Mouse (Mus musculus): ENCODE results near the gene Slc39a1. TPM values are rescaled to one million over a fixed set of nuclear protein-coding genes. Genes with fewer than 3 reads are reported as not detected.

The Slc39a1 gene
- polyA plus RNA-seq (2012; rRNA removed) = 111 and 113 TPM in 2 replicates

DNA sequence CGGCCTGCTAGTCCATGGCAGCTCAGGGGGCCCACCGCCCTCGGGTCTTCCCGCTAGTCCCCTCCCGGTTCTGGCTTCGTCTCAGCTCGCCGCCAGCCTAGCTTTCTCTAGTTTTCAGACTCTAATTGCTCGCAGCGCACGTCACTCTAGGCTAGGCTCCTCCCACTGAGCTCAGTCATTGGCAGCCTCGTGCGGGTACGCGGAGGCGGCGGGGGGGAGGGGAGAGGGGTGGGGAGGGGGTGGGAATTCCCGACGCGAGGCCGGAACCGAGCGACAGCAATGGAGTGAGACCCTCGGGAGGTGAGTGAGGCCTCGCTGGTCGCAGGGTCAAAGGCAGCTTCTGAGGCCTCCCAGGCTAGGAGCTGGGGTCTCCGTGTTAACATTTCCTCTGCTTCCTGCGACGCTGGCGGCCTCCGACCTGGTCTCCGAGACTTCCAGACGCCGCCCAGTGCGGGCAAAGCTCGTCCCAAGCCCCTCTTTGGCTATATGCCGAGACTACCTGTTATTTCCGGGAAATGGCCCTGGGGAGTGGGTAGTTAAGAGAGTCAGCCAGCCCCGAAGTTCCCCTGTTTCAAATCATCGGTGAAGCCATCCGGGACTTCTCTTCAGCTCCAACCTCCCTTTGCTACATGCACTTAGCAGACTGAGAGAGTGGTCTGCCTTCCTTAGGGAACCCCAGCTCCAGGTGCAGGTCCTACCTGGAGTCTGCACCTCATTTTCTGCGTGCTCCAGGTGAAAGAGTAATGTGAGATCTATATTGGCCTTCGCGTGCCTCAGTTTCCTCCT is at the start of gene Slc39a1:
TSS of gene Slc39a1 (plus strand) at position 213 of the 786 bp plus-strand sequence.

DNA sequence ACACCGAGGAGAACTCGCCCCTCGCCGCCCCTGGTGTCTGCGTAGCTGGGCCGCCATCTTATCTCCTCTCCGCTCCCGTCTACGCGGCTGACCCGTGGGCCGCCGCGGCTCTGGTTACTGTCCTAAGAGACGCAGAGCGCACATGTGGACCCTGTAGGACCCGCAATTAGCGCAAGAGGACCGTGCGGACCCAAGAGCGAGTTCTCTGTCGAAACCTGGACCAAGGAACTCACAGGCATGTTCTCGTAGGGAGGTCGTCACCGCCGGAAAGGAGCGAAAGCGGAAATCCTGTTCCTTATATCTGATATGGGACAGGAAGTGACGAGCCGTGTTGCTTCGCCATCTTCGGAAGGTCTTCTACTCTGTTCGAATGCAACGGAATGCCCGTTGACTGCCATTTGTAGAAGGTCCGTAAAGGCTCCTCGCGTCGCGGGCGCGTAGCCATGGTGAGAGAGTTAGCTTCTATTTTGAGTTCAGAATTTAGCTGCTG is 34.5 kb upstream of the Slc39a1 start, which contains the start of the genes Rps27 and Rab13:
TSS of gene Rps27 (minus strand) at position 275 of the 490 bp plus-strand sequence.
TSS of gene Rab13 (plus strand) at position 319 of the 490 bp plus-strand sequence.

GRCm38 (mm10) chr3:90231507-90232333 is 16.3 kb upstream of the Slc39a1 start, which contains the start of gene Jtb:
TSS of gene Jtb (plus strand) at chr3:90231597.

DNA sequence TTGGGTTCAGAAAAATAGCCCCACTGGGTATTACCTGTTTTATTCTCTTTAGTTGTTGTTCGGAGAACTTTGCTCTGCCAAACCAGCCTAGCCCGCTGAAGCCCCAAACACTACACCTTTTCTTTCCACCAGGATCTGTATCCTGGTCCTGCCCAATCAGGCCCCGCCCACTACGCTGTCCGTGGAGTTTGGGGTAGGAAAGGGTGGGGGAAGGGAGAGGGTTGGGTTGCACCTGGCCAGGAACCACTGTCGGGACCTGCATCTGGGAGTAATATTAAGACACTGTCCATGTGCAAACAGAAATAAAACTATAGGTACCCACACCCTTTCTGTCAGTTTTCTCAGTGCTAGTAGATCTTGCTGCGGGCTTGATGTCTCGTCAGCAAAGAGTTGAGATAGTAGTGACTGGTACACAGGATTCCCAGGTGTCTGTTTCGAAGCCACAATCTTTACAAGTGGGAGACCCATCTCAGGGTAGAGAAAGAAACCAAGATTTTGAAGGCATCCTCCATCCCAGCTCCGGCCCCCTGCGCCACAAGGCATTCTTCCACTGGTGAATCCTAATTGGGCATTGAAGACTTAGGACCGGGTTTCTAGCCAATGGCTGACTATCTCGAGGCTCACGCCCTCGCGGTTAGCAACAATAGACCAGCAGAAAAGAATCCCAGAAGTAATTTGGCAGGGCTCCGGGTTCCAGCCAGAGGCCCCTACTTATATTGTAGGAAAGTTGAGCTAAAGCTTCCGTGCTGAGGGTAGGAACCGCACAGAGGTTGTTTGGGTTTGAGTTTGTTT is 4.8 kb upstream of the Slc39a1 start, which contains the start of gene Creb3l4:
TSS of gene Creb3l4 (minus strand) at position 529 of the 792 bp plus-strand sequence.

DNA sequence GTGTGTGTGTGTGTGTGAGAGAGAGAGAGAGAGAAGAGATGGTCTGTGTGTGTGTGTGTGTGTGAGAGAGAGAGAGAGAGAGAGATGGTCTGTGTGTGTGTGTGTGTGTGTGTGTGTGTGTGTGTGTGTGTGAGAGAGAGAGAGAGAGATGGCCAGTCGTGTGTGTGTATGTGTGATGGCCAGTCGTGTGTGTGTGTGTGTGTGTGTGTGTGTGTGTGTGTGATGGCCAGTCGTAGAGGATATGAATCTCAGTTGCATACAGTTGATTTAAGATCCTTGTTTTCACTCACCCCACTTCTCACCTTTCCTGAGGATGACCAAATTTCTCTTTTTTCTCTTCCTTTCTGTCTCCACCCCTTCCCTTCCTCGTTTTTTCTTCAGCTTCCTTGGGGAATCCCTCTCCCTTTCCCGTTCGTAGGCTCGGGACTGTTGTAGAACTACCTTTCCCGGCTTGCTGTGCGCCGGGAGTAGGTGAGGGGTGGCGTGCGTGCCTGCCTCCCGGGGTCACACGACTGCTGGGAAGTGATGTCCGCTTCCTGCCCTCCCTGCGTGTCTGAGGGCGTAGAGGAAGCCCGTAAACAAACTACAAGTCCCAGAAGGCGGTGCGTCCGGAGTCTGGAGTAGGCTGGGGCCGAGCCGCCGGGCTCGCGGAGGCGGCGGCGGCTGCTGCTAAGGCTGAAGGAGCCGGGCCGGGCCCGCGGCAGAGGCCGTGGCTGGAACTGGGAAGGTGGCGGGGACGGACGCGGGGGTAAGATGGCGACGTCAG is 5.9 kb downstream of the Slc39a1 start, which contains the start of gene Crtc2:
TSS of gene Crtc2 (plus strand) at position 511 of the 766 bp plus-strand sequence.

GRCm38 (mm10) chr3:90265034-90265931 is 17.3 kb downstream of the Slc39a1 start, which contains the start of gene Dennd4b:
TSS of gene Dennd4b (plus strand) at chr3:90265185.

GRCm38 (mm10) chr3:90292345-90293275 is 44.6 kb downstream of the Slc39a1 start, which contains the start of gene Gatad2b:
TSS of gene Gatad2b (plus strand) at chr3:90293178.

Other genes with a start within 250 kb of the Slc39a1 start
- gene Hax1, start 249.4 kb upstream of the Slc39a1 start, polyA plus RNA-seq (2012; rRNA removed) = 18.0 and 23.4 TPM in 2 replicates
- 16.8 and 21.8 TPM in 2 replicates for gene 4933434E20Rik, start 196.5 kb upstream of the Slc39a1 start, polyA plus RNA-seq (2012; rRNA removed)
- 64.1 and 73.2 TPM in 2 replicates for gene Ubap2l, start 195.5 kb upstream of the Slc39a1 start, polyA plus RNA-seq (2012; rRNA removed)
- gene Tpm3, start 175.5 kb upstream of the Slc39a1 start, polyA plus RNA-seq (2012; rRNA removed) = 88.0 and 102 TPM in 2 replicates
- gene Nup210l, start 144.0 kb upstream of the Slc39a1 start, polyA plus RNA-seq (2012; rRNA removed) = 0.16 and 0.33 TPM in 2 replicates
- gene Rps27, start 34.5 kb upstream of the Slc39a1 start, polyA plus RNA-seq (2012; rRNA removed) = 535 and 754 TPM in 2 replicates
- 6.4 and 7.3 TPM in 2 replicates for gene Rab13, start 34.5 kb upstream of the Slc39a1 start, polyA plus RNA-seq (2012; rRNA removed)
- 106 and 118 TPM in 2 replicates for gene Jtb, start 16.6 kb upstream of the Slc39a1 start, polyA plus RNA-seq (2012; rRNA removed)
- 37.6 and 37.8 TPM in 2 replicates for gene Creb3l4, start 4.7 kb upstream of the Slc39a1 start, polyA plus RNA-seq (2012; rRNA removed)
- 39.7 and 47.5 TPM in 2 replicates for gene Crtc2, start 6.0 kb downstream of the Slc39a1 start, polyA plus RNA-seq (2012; rRNA removed)
- 11.9 and 15.7 TPM in 2 replicates for gene Dennd4b, start 17.0 kb downstream of the Slc39a1 start, polyA plus RNA-seq (2012; rRNA removed)
- 12.9 and 16.4 TPM in 2 replicates for gene Gatad2b, start 45.0 kb downstream of the Slc39a1 start, polyA plus RNA-seq (2012; rRNA removed)
- gene Slc27a3, start 141.8 kb downstream of the Slc39a1 start, polyA plus RNA-seq (2012; rRNA removed) = 11.7 and 12.2 TPM in 2 replicates
- gene Ints3, start 185.4 kb downstream of the Slc39a1 start, polyA plus RNA-seq (2012; rRNA removed) = 24.1 and 28.2 TPM in 2 replicates
- 7.2 and 7.4 TPM in 2 replicates for gene Npr1, start 217.7 kb downstream of the Slc39a1 start, polyA plus RNA-seq (2012; rRNA removed)
- gene Ilf2, start 228.0 kb downstream of the Slc39a1 start, polyA plus RNA-seq (2012; rRNA removed) = 10.1 and 10.5 TPM in 2 replicates
- 14.8 and 15.0 TPM in 2 replicates for gene Snapin, start 242.9 kb downstream of the Slc39a1 start, polyA plus RNA-seq (2012; rRNA removed)

All from colon, adult 2 months (tissue).